Mouse (Mus musculus) hindbrain, embryonic 16.5 days (tissue): ENCODE results near the gene Lpar1. TPM values are rescaled to one million over a fixed set of nuclear protein-coding genes. Genes with fewer than 3 reads are reported as not detected.

Experiments
- ATAC-seq: fragments of 200-750 bp; cut with Nextera tagmentation; 2 replicates; pipeline ENCODE4 v1.8.0; 2017; ENCODE audit warnings: moderate TSS enrichment, moderate library complexity
- H3K27ac ChIP-seq: fragments of 300-500 bp; sonication (generic); 2 replicates; pipeline ENCODE4 v1.5.1; 2014; ENCODE audit warnings: low read depth, mild to moderate bottlenecking, control low read depth, low read length, moderate library complexity
- H3K27me3 ChIP-seq: fragments of 300-500 bp; sonication (generic); replicated peaks from 2 replicates; pipeline ENCODE4 v1.6.1; 2014; ENCODE audit warnings: low read length; ENCODE audit not compliant: control insufficient read depth, insufficient read depth
- H3K36me3 ChIP-seq: fragments of 300-500 bp; sonication (generic); 2 replicates; pipeline ENCODE4 v1.6.1; 2014; ENCODE audit warnings: mild to moderate bottlenecking, low read length, moderate library complexity, mixed read lengths; ENCODE audit not compliant: control insufficient read depth, insufficient read depth
- H3K4me1 ChIP-seq: fragments of 300-500 bp; sonication (generic); 2 replicates; pipeline ENCODE4 v1.6.1; 2014; ENCODE audit warnings: low read depth, low read length; ENCODE audit not compliant: control insufficient read depth, insufficient read depth
- H3K4me2 ChIP-seq: fragments of 300-500 bp; sonication (generic); 2 replicates; pipeline ENCODE4 v1.6.1; 2014; ENCODE audit warnings: mild to moderate bottlenecking, low read length, control low read depth, moderate library complexity
- H3K4me3 ChIP-seq: fragments of 300-500 bp; sonication (generic); 2 replicates; pipeline ENCODE4 v1.5.1; 2014; ENCODE audit warnings: mild to moderate bottlenecking, low read length, control low read depth, moderate library complexity
- H3K9ac ChIP-seq: fragments of 300-500 bp; sonication (generic); 2 replicates; pipeline ENCODE4 v1.6.1; 2014; ENCODE audit warnings: low read depth, mild to moderate bottlenecking, control low read depth, low read length, moderate library complexity
- H3K9me3 ChIP-seq: fragments of 300-500 bp; sonication (generic); 2 replicates; pipeline ENCODE4 v1.6.1; 2014; ENCODE audit warnings: mild to moderate bottlenecking, low read length, moderate library complexity; ENCODE audit not compliant: control insufficient read depth
- WGBS: fragments of 180-500 bp; shearing (Covaris S2); extraction: QIAGEN DNeasy Blood & Tissue Kit; methylation state at CpG from one replicate; pipeline ENCODE4 v1.1.7; 2014; 5-methylcytosine and 5-hydroxymethylcytosine counted together
- polyA plus RNA-seq: library from polyadenylated mRNA; unstranded; fragments of >200 nt; fragmentation: Nextera tagmentation; extraction: Ambion mirVana; gene quantifications from 2 replicates; pipeline ENCODE4 v1.2.1, GENCODE M21; 2015

Lpar1 gene
- polyA plus RNA-seq, 1 experiment from 2014 or later = 20.9 TPM

DNA sequence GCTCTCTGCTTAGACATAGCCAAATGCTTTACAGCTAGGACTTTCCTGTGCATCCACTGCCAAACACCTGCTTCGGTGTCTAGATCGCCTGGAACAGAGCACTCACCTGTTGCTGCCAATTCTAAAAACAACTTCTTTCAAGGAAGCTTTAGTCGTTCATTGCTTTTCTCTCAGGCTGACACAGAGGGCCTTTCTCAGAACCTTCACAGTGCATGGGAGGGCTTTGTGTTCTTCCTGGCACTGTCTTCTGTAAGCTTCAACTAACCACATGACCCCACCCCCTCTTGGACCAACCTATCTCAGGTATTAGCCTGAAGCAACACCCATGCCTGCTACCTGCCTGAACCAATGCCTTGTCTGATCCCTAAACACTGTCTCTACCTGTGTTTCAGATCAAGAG lies 15.0 kb downstream of the Lpar1 start:
- no peaks in the 10 kb centered on the region for H3K9me3 ChIP-seq
- H3K27ac ChIP-seq = no peak overlapping the region
- no peaks in the 10 kb centered on the region for H3K27me3 ChIP-seq
- no peaks in the 10 kb centered on the region for H3K4me1 ChIP-seq
- no peak overlapping the region for H3K4me3 ChIP-seq
- H3K9ac ChIP-seq = no peak overlapping the region
- no peaks in the 10 kb centered on the region for H3K36me3 ChIP-seq
- no peak overlapping the region for H3K4me2 ChIP-seq
- 94% methylated on average over 3 of the region's 3 CpGs for WGBS
- no peak for ATAC-seq

DNA sequence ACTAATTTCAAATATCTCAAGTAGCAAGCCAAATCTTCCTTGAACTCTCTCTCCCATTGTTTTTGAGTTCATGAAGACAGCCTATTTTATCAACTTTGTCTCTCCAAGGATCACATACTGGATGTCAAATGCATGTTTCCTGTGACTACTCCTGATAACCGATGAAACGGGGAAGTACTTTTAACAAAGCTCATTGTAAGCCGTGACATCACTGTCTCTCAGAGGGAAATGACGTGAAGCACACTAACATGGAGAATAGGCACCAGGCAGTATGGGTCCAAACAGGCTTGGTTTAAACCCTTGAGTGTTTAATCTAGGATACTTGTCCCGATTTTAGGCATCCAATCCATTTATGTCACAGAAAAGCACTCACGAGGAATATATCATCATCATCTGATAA lies 17.9 kb downstream of the Lpar1 start:
- Histone ChIP-seq H3K4me1 (no peaks in the 10 kb centered on the region), H3K36me3 (no peaks in the 10 kb centered on the region), H3K4me2 (no peak overlapping the region), H3K9ac (no peak overlapping the region), H3K9me3 (no peaks in the 10 kb centered on the region), H3K27ac (no peak overlapping the region), H3K27me3 (no peaks in the 10 kb centered on the region), H3K4me3 (no peak overlapping the region)
- no peak for ATAC-seq
- 88% methylated on average over 6 of the region's 6 CpGs for WGBS

DNA sequence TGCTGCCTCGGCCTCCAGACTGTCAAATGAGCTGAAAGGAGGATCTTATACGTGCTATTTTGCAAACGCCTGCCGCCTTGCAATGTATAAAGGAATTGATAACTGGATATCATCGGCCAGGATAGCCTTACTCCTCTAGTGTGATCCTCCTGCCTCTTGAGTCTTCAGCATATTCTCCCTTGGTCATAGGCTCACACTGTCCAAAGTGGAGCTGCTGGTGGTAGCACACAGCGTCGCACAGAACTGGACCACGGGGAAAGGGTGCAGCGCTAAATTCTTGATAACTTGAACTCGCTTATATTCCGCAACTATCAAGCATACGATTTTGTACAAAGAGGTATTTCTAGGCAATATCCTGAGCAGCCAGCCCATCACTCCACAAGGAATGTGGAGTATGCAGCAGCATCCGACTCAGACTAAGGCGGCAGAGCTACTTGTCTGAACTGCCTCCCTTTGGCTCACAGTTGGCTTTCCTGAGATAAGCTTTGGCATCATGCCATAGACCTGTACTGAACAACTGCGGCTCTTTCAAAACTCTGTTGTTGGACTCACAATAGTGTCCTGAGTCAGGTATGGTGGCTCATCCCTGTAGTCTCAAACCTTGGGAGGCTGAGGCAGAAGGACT lies 18.9 kb downstream of the Lpar1 start:
- no peak overlapping the region for H3K27ac ChIP-seq
- no peak overlapping the region for H3K4me3 ChIP-seq
- 81% methylated on average over 15 of the region's 15 CpGs for WGBS
- no peak overlapping the region for H3K9ac ChIP-seq
- no peaks in the 10 kb centered on the region for H3K36me3 ChIP-seq
- no peak overlapping the region for H3K4me2 ChIP-seq
- H3K4me1 ChIP-seq = no peaks in the 10 kb centered on the region
- no peak for ATAC-seq
- H3K9me3 ChIP-seq = no peaks in the 10 kb centered on the region
- H3K27me3 ChIP-seq = no peaks in the 10 kb centered on the region

DNA sequence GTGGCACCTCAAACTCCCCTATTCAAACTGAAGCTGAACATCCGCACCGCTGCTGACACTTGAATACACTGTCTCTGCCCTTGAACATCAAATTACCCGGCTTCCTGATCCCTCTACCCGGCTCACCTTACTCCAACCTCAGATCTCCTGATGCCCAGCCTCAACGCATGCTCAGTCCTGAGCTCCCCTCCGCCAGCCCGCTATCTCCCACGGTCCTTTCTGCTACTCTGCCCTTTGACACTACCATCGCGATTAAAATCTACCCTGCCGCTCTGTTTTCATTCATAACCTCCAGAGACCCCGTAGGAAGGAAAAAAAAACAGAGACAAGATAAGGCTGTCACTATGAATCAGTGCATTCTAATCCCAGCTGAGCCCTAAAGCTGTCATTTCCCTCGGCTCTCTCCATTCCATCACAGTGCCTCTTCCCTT lies 19.5 kb downstream of the Lpar1 start:
- peak; percentile 78 for ATAC-seq
- Histone ChIP-seq H3K27me3 (no peaks in the 10 kb centered on the region), H3K27ac (no peak overlapping the region), H3K9me3 (no peaks in the 10 kb centered on the region), H3K9ac (no peak overlapping the region), H3K4me3 (no peak overlapping the region), H3K4me2 (peak overlapping the region; percentile 35), H3K36me3 (no peaks in the 10 kb centered on the region), H3K4me1 (no peaks in the 10 kb centered on the region)
- 31% methylated on average over 13 of the region's 13 CpGs for WGBS

DNA sequence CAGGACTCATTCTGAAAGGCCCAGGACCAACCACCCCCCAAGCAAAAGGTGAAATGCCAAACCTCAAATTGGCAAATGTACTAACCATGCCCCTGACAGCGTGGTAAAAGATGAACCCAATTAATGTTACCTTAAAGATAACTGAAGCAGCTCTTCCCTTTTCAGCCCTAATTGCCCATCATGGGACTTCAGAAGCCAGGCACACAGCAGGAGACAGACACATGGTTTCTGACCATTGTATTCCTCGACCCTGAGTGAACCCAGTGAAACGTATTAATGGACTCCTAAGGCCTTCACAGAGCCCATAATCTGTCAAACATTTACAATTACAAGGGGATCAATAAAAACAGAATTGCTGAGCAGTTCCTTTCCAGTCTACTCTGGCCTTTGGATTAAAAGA lies 20.2 kb downstream of the Lpar1 start:
- 14% methylated on average over 3 of the region's 3 CpGs for WGBS
- no peak overlapping the region for H3K9ac ChIP-seq

DNA sequence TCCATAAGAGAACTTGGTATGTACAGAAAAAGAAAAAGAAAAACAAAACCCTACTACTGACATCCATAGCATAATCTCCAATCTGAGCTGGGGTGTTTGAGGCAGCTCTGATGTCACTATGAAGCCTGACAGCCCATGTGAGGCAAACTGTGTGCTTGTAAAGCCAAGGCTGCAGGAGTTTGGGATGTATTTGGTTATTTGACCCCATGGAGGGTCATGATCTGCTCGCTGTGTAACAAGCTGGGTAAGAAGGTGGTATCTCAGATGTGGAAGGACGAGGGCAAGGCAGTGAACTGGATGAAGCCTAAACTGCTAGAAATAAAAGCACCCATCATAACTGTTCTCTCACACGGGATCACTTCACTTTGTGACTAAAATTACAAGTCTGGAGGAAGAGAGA lies 21.4 kb downstream of the Lpar1 start:
- Histone ChIP-seq H3K9me3 (no peaks in the 10 kb centered on the region), H3K27ac (no peak overlapping the region), H3K9ac (no peak overlapping the region), H3K4me1 (no peaks in the 10 kb centered on the region), H3K4me3 (no peak overlapping the region), H3K27me3 (no peaks in the 10 kb centered on the region), H3K36me3 (no peaks in the 10 kb centered on the region), H3K4me2 (no peak overlapping the region)
- ATAC-seq = no peak
- WGBS = 86% methylated on average over 3 of the region's 3 CpGs

More for the DNA sequence above, 20.2 kb downstream of the Lpar1 start:
- Histone ChIP-seq H3K4me3 (no peak overlapping the region), H3K9me3 (no peaks in the 10 kb centered on the region), H3K4me2 (no peak overlapping the region), H3K4me1 (no peaks in the 10 kb centered on the region), H3K36me3 (no peaks in the 10 kb centered on the region), H3K27ac (no peak overlapping the region), H3K27me3 (no peaks in the 10 kb centered on the region)
- no peak for ATAC-seq

DNA sequence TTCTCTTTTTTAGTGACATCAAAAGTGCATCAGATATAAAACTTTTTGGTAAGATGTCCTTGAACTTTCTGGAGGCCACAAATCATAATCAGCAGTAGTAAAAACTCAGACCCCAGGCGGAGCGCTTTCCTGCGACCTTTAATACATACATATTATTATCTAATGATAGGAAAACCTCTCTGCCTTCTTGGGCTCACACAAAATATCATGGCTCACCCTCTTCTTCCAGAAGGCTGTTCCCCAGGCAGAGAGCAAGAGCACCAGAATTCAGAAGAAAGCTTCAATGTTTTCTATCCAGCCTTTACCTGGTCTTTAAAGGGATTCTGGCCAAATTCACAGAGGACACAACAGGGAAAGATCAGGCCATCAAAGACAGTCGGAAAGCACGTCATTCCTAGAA lies 23.0 kb downstream of the Lpar1 start:
- WGBS = 92% methylated on average over 5 of the region's 5 CpGs

DNA sequence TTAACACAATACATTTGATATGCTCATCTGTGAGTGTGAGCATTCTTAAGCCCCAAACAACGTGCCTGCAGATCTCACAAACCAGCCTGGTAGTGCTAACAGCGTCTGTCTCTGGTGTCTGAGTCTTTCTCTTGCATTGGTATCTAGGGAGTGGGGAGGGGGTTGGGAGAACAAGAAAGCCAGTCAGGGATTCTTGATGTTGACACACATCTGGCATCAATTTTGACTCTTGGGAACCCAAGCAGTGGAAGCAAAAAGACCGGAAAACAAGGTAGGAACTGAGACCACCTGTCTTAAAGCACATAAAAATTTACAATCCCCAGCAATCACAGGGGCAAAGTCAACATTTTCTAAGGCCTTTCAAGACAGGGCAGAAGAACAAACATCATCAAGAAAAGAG lies 23.4 kb downstream of the Lpar1 start:
- H3K4me3 ChIP-seq = no peak overlapping the region
- no peak overlapping the region for H3K4me2 ChIP-seq
- H3K4me1 ChIP-seq = no peaks in the 10 kb centered on the region
- no peaks in the 10 kb centered on the region for H3K27me3 ChIP-seq
- ATAC-seq = no peak
- H3K9me3 ChIP-seq = no peaks in the 10 kb centered on the region
- WGBS = 61% methylated on average over 3 of the region's 3 CpGs
- H3K9ac ChIP-seq = no peak overlapping the region
- no peaks in the 10 kb centered on the region for H3K36me3 ChIP-seq
- no peak overlapping the region for H3K27ac ChIP-seq

More for the DNA sequence above, 23.0 kb downstream of the Lpar1 start:
- Histone ChIP-seq H3K4me2 (no peak overlapping the region), H3K4me3 (no peak overlapping the region), H3K9me3 (no peaks in the 10 kb centered on the region), H3K36me3 (no peaks in the 10 kb centered on the region), H3K9ac (no peak overlapping the region), H3K4me1 (no peaks in the 10 kb centered on the region), H3K27me3 (no peaks in the 10 kb centered on the region), H3K27ac (no peak overlapping the region)
- ATAC-seq = no peak

DNA sequence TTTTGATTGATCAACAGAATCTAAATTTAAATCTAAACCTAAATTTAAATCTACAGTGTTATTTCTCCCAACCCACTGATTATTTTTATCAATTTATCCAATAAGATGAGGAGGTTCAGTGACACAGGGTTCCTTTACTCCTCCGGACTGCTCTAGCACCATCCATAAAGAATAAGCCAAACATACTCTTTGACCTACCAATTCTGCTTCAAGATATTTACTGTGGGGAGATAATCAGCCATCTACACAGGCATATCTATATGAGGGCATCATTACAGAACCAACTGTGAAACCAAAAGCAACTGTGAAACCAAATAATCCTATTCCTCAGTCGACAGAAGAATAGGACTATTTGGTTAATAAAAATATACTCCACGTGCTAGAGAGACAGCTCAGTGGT lies 25.8 kb downstream of the Lpar1 start:
- ATAC-seq = no peak
- Histone ChIP-seq H3K4me3 (no peak overlapping the region), H3K27ac (no peak overlapping the region), H3K4me1 (no peaks in the 10 kb centered on the region), H3K9me3 (no peaks in the 10 kb centered on the region), H3K9ac (no peak overlapping the region), H3K36me3 (no peaks in the 10 kb centered on the region), H3K27me3 (no peaks in the 10 kb centered on the region), H3K4me2 (no peak overlapping the region)
- 94% methylated on average over 3 of the region's 3 CpGs for WGBS

DNA sequence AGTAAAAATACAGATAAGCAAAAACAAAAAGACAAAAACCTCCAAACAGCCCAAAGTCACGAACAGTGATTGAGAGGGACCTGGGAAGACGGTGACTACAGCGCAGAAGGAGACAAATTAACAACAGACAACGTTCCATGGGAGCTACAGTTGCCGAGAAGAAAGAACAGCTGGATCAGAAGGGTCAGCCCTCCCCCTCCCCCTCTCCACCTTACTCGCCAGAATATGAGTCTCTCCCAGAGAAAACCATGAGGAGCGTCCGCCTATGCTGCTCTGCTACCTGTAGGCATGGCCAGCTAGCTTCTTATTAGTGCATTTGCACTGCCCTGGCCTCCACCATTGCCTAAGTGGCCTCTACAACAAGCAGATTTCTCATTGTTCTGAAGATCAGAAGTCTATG lies 32.6 kb downstream of the Lpar1 start:
- no peaks in the 10 kb centered on the region for H3K36me3 ChIP-seq
- WGBS = 85% methylated on average over 8 of the region's 8 CpGs
- H3K4me1 ChIP-seq = no peaks in the 10 kb centered on the region
- H3K4me2 ChIP-seq = no peak overlapping the region
- no peak overlapping the region for H3K4me3 ChIP-seq
- no peak overlapping the region for H3K27ac ChIP-seq
- 0 out of 2 replicates have a peak, but pooled peaks cover 2% of the 10 kb centered on the region for H3K9me3 ChIP-seq
- H3K27me3 ChIP-seq = no peaks in the 10 kb centered on the region
- no peak for ATAC-seq
- H3K9ac ChIP-seq = no peak overlapping the region
